Mouse (Mus musculus) CH12.LX (cell line): ENCODE results near the gene Spata2. TPM values are rescaled to one million over a fixed set of nuclear protein-coding genes. Genes with fewer than 3 reads are reported as not detected.
A peak's percentile ranks its signal among the peaks of the same experiment; 100 is the strongest.

ENCODE experiments used
- DNase-seq: peaks from one replicate; pipeline ENCODE4 v3.0.0-alpha.2; 2013; ENCODE audit errors: extremely low read depth
- H3K27ac ChIP-seq: 2 replicates; pipeline ENCODE4 v1.5.1; 2012; ENCODE audit warnings: low read depth, mild to moderate bottlenecking, control low read depth, moderate library complexity; ENCODE audit not compliant: insufficient read depth
- H3K27me3 ChIP-seq: replicated peaks from 2 replicates; pipeline ENCODE3; 2012; ENCODE audit warnings: inconsistent platforms
- H3K36me3 ChIP-seq, 2 experiments: replicated peaks in 1 of 2; 2 replicates each; pipeline versions ENCODE3 to v1.6.1; 2012; ENCODE audit warnings: inconsistent platforms in 1 of 2, low read length in 1 of 2, mild to moderate bottlenecking in 1 of 2, mixed read lengths in 1 of 2, moderate library complexity in 1 of 2; ENCODE audit not compliant: control insufficient read depth in 1 of 2, insufficient read depth in 1 of 2
- H3K4me1 ChIP-seq, 2 experiments: 2 replicates each; pipeline ENCODE4 v1.6.1; 2012; ENCODE audit warnings: inconsistent platforms in 1 of 2, moderate library complexity in 1 of 2; ENCODE audit not compliant: insufficient read depth in 2 of 2, control insufficient read depth in 1 of 2
- H3K4me2 ChIP-seq: 2 replicates; pipeline ENCODE4 v1.6.1; 2012; ENCODE audit warnings: low read depth, mild to moderate bottlenecking, control low read depth; ENCODE audit not compliant: poor library complexity, insufficient read depth, severe bottlenecking
- H3K4me3 ChIP-seq, 3 experiments: fragments of 150-350 bp in 1 of 3; sonication (generic) in 1 of 3; replicated peaks in 1 of 3; 2 replicates each; pipeline versions ENCODE3 to v1.5.1; 2011 to 2012; ENCODE audit warnings: low read depth in 2 of 3, low read length in 2 of 3, mild to moderate bottlenecking in 2 of 3, moderate library complexity in 2 of 3, control low read depth in 1 of 3, improper control_type of control experiment in 1 of 3, inconsistent platforms in 1 of 3, mixed read lengths in 1 of 3; ENCODE audit not compliant: poor library complexity in 1 of 3
- H3K79me2 ChIP-seq: replicated peaks from 2 replicates; pipeline ENCODE4 v1.6.1; 2012; ENCODE audit warnings: mild to moderate bottlenecking, moderate library complexity; ENCODE audit not compliant: control insufficient read depth, poor library complexity, insufficient read depth, severe bottlenecking; ENCODE audit errors: extremely low read depth
- H3K9ac ChIP-seq: 2 replicates; pipeline ENCODE4 v1.6.1; 2012; ENCODE audit warnings: low read depth, mild to moderate bottlenecking, control low read depth, moderate library complexity; ENCODE audit not compliant: insufficient read depth
- H3K9me3 ChIP-seq: replicated peaks from 2 replicates; pipeline ENCODE3; 2012; ENCODE audit warnings: low read length, inconsistent platforms, mixed read lengths
- BHLHE40 ChIP-seq: IDR thresholded peaks from 2 replicates; pipeline ENCODE4 v1.6.1; 2011; ENCODE audit warnings: mild to moderate bottlenecking, low read depth, low read length, improper control_type of control experiment
- CTCF ChIP-seq, 2 experiments: IDR thresholded peaks in 1 of 2; conservative IDR thresholded peaks in 1 of 2; 2 replicates each; pipeline ENCODE4 v1.5.1; 2011 to 2012; ENCODE audit warnings: low read depth in 2 of 2, low read length in 2 of 2, improper control_type of control experiment in 1 of 2, inconsistent platforms in 1 of 2, mild to moderate bottlenecking in 1 of 2, moderate library complexity in 1 of 2
- E2F4 ChIP-seq: IDR thresholded peaks from 2 replicates; pipeline ENCODE4 v1.6.1; 2011; ENCODE audit warnings: low read depth, low read length, improper control_type of control experiment; ENCODE audit not compliant: insufficient replicate concordance
- ELF1 ChIP-seq: IDR thresholded peaks from 2 replicates; pipeline ENCODE4 v1.6.1; 2014; ENCODE audit warnings: low read depth, mild to moderate bottlenecking, inconsistent platforms, low read length, improper control_type of control experiment
- GABPA ChIP-seq: IDR thresholded peaks from 2 replicates; pipeline ENCODE4 v1.6.1; 2012; ENCODE audit warnings: low read depth, low read length, improper control_type of control experiment, inconsistent platforms; ENCODE audit not compliant: insufficient replicate concordance
- MAFK ChIP-seq: IDR thresholded peaks from 2 replicates; pipeline ENCODE4 v1.6.1; 2011; ENCODE audit warnings: low read length, improper control_type of control experiment; ENCODE audit not compliant: insufficient replicate concordance
- MAX ChIP-seq: IDR thresholded peaks from 2 replicates; pipeline ENCODE4 v1.6.1; 2011; ENCODE audit warnings: low read length, improper control_type of control experiment
- MEF2A ChIP-seq: IDR thresholded peaks from 2 replicates; pipeline ENCODE4 v1.6.1; 2014; ENCODE audit warnings: low read depth, mild to moderate bottlenecking, inconsistent platforms, low read length, improper control_type of control experiment, borderline replicate concordance
- MYC ChIP-seq: IDR thresholded peaks from 2 replicates; pipeline ENCODE4 v1.6.1; 2011; ENCODE audit warnings: low read depth, mild to moderate bottlenecking, improper control_type of control experiment, low read length
- NELFE ChIP-seq: IDR thresholded peaks from 2 replicates; pipeline ENCODE4 v1.6.1; 2011; ENCODE audit warnings: low read depth, low read length, improper control_type of control experiment
- NRF1 ChIP-seq: IDR thresholded peaks from 2 replicates; pipeline ENCODE4 v1.6.1; 2014; ENCODE audit warnings: low read depth, mild to moderate bottlenecking, inconsistent platforms, low read length, improper control_type of control experiment, moderate library complexity
- PAX5 ChIP-seq: IDR thresholded peaks from 2 replicates; pipeline ENCODE4 v1.6.1; 2012; ENCODE audit warnings: low read length, inconsistent platforms, mixed read lengths
- POLR2A ChIP-seq: IDR thresholded peaks from 2 replicates; pipeline ENCODE4 v1.6.1; 2011; ENCODE audit warnings: low read depth, mild to moderate bottlenecking, improper control_type of control experiment, low read length
- TBP ChIP-seq: conservative IDR thresholded peaks from 2 replicates; pipeline ENCODE4 v1.6.1; 2011; ENCODE audit warnings: low read depth, low read length, improper control_type of control experiment
- USF2 ChIP-seq: conservative IDR thresholded peaks from 2 replicates; pipeline ENCODE4 v1.6.1; 2011; ENCODE audit warnings: low read depth, low read length, improper control_type of control experiment
- ZC3H11A ChIP-seq: IDR thresholded peaks from 2 replicates; pipeline ENCODE4 v1.6.1; 2012; ENCODE audit warnings: low read depth, mild to moderate bottlenecking, inconsistent platforms, low read length, improper control_type of control experiment
- ZNF384 ChIP-seq: IDR thresholded peaks from 2 replicates; pipeline ENCODE4 v1.6.1; 2012; ENCODE audit warnings: low read depth, low read length, improper control_type of control experiment, inconsistent platforms
- dilution Hi-C: fragments of 300-500 bp; cut with MboI; formaldehyde crosslinking; loops from 2 replicates; pipeline ENCODE4 v1.14.3; 2020; ENCODE audit warnings: low sequenced_read_pairs; ENCODE audit not compliant: extremely low pct_unique_long_range_greater_than_20kb, extremely low pct_ligation_motif_present
- in situ Hi-C: fragments of 300-500 bp; cut with MboI; formaldehyde crosslinking; loops from 3 replicates; pipeline ENCODE4 v1.14.3; 2019; ENCODE audit warnings: low sequenced_read_pairs, low pct_ligation_motif_present, low pct_unique_long_range_greater_than_20kb, mixed read lengths
- polyA plus RNA-seq: library from polyadenylated mRNA; unstranded; fragments of >175 nt; gene quantifications from 2 replicates; pipeline ENCODE4 v1.2.1, GENCODE M21; 2012; ENCODE audit warnings: low read depth; ENCODE audit not compliant: insufficient read length
- total RNA-seq, 2 experiments: library from RNA; depleted of rRNA; stranded (reverse); fragments of 300-350 nt in 1 of 2; fragments of >200 nt in 1 of 2; gene quantifications; 2 replicates each; pipeline ENCODE4 v1.2.3; 2012 to 2014

Spata2 gene
- total and polyA plus RNA-seq, 3 experiments: 9.1 to 22.8 (median 10.5) TPM

GRCm38 (mm10) chr2:167479501-167479900, 13.2 kb downstream of the Spata2 start:
- H3K36me3 ChIP-seq: peaks cover 50 to 83% of the 10 kb centered on the region in 2 experiments
- no peak overlapping the region for H3K27ac ChIP-seq
- dilution Hi-C loops: no loop called here
- H3K9ac ChIP-seq: no peak overlapping the region
- in situ Hi-C loops: no loop called here
- no peak for TF ChIP-seq MEF2A
- TF ChIP-seq MAX: no peak
- TF ChIP-seq USF2: no peak
- no peak for TF ChIP-seq ELF1
- TF ChIP-seq ZC3H11A: no peak
- no peak for TF ChIP-seq TBP
- TF ChIP-seq NELFE: no peak
- no peak for TF ChIP-seq BHLHE40
- no peak for TF ChIP-seq MAFK
- TF ChIP-seq MYC: no peak
- no peak for TF ChIP-seq GABPA
- DNase-seq: no peak
- H3K79me2 ChIP-seq: 0 out of 2 replicates have a peak, but pooled peaks cover 3% of the 10 kb centered on the region
- no peak overlapping the region for H3K4me3 ChIP-seq
- no peak overlapping the region for H3K4me2 ChIP-seq
- peaks cover 3 to 16% of the 10 kb centered on the region in 2 experiments; a peak in 2 of 4 replicates for H3K4me1 ChIP-seq
- no peaks in the 10 kb centered on the region for H3K9me3 ChIP-seq
- H3K27me3 ChIP-seq: no peaks in the 10 kb centered on the region

GRCm38 (mm10) chr2:167478128-167478527, 14.6 kb downstream of the Spata2 start:
- in situ Hi-C loops (no loop called here), dilution Hi-C loops (no loop called here)
- H3K79me2 ChIP-seq: no peaks in the 10 kb centered on the region
- no peak overlapping the region for H3K4me2 ChIP-seq
- no peak overlapping the region for H3K4me3 ChIP-seq
- H3K27me3 ChIP-seq: no peaks in the 10 kb centered on the region
- H3K9me3 ChIP-seq: no peaks in the 10 kb centered on the region
- peaks cover 3 to 16% of the 10 kb centered on the region in 2 experiments; a peak in 2 of 4 replicates for H3K4me1 ChIP-seq
- DNase-seq: no peak
- no peak overlapping the region for H3K9ac ChIP-seq
- TF ChIP-seq PAX5 (no peak), CTCF (conservative IDR thresholded peaks at IDR 0.05 in 1 of 2, IDR thresholded peaks at IDR 0.05 in 1 of 2; ENCODE audit: low read depth in 2 of 2, low read length in 2 of 2) (no peak), NRF1 (no peak), ZNF384 (no peak), E2F4 (no peak), POLR2A (0 out of 2 replicates have a peak, but pooled peaks have one; percentile 14)
- TF ChIP-seq, all 38 proteins: peak for 1
- H3K27ac ChIP-seq: no peak overlapping the region
- H3K36me3 ChIP-seq: peaks cover 50 to 83% of the 10 kb centered on the region in 2 experiments
